Mouse (Mus musculus) layer of hippocampus, adult 11-12 months (tissue): Measurements from ENCODE around the gene Anxa9.
A peak's percentile ranks its signal among the peaks of the same experiment; 100 is the strongest.
"Not testable (repeated sequence)": the region's sequence is repeated elsewhere in the genome, so short reads cannot be mapped to it uniquely, and the experiment has no call there.

Source experiments
- DNase-seq: peaks from one replicate; pipeline ENCODE4 v3.0.0; 2022; ENCODE audit warnings: low spot score

Gene Anxa9

GRCm38 (mm10) chr3:95307100-95307499 is at the start of gene Anxa9:
Gene Anxa9, minus strand, starts transcription at chr3:95307176.
- DNase-seq, result no peak

- DNase-seq, result not testable (repeated sequence)
These were observed 49.1 kb upstream of the Anxa9 start for GRCm38 (mm10) chr3:95355911-95356544.

- DNase-seq, result no peak
These were observed 42.5 kb upstream of the Anxa9 start for GRCm38 (mm10) chr3:95349491-95349890.

GRCm38 (mm10) chr3:95348343-95348742 is 41.4 kb upstream of the Anxa9 start:
- DNase-seq, result not testable (repeated sequence)

GRCm38 (mm10) chr3:95346454-95346853 is 39.5 kb upstream of the Anxa9 start:
- no peak for DNase-seq

GRCm38 (mm10) chr3:95343356-95344000 is 36.5 kb upstream of the Anxa9 start:
- not testable (repeated sequence) for DNase-seq

GRCm38 (mm10) chr3:95338251-95338650 is 31.3 kb upstream of the Anxa9 start:
- no peak for DNase-seq

- no peak for DNase-seq
These were observed 30.4 kb upstream of the Anxa9 start for GRCm38 (mm10) chr3:95337345-95337744.

- DNase-seq, result no peak
These were observed 24.6 kb upstream of the Anxa9 start for GRCm38 (mm10) chr3:95331528-95331927.

GRCm38 (mm10) chr3:95328803-95329404 is 21.9 kb upstream of the Anxa9 start:
- DNase-seq, result no peak

GRCm38 (mm10) chr3:95324454-95325144 is 17.6 kb upstream of the Anxa9 start:
- DNase-seq, result no peak

- no peak for DNase-seq
These were observed 16.5 kb upstream of the Anxa9 start for GRCm38 (mm10) chr3:95323429-95323828.

- DNase-seq, result peak; percentile 66
These were observed 13.0 kb upstream of the Anxa9 start for GRCm38 (mm10) chr3:95319701-95320625.

- no peak for DNase-seq
These were observed 12.1 kb upstream of the Anxa9 start for GRCm38 (mm10) chr3:95319110-95319509.

GRCm38 (mm10) chr3:95318548-95318947 is 11.6 kb upstream of the Anxa9 start:
- DNase-seq, result peak; percentile 59

- DNase-seq, result peak; percentile 44
These were observed 10.6 kb upstream of the Anxa9 start for GRCm38 (mm10) chr3:95317414-95318080.

GRCm38 (mm10) chr3:95315844-95316550 is 9.0 kb upstream of the Anxa9 start:
- DNase-seq, result no peak

- peak; percentile 79 for DNase-seq
These were observed 8.3 kb upstream of the Anxa9 start for GRCm38 (mm10) chr3:95315094-95315843.

- no peak for DNase-seq
These were observed 7.6 kb upstream of the Anxa9 start, which contains the start of gene Cers2 for GRCm38 (mm10) chr3:95314486-95315093. Gene Cers2, plus strand, starts transcription at chr3:95314791.
